Mouse (Mus musculus): ENCODE measurements at regions not wholly inside any gene's neighbourhood (a gene's known extent, or its start where the extent isn't known, plus 50 kb on each side); places are given as distances from the start of the nearest gene placed in this dataset.

- no peak for TF ChIP-seq CTCF (IDR thresholded peaks at IDR 0.05; ENCODE audit: low read depth)
- no peak for TF ChIP-seq EP300 (IDR thresholded peaks at IDR 0.05; ENCODE audit: low read depth)
Measured at GRCm38 (mm10) chr19:59669793-59670192, 211.6 kb downstream of the Emx2 start.
